Mouse (Mus musculus) kidney, postnatal 0 days (tissue): ENCODE measurements at regions not wholly inside any gene's neighbourhood (a gene's known extent, or its start where the extent isn't known, plus 50 kb on each side); places are given as distances from the start of the nearest gene placed in this dataset.

Experiments
- ATAC-seq: fragments of 200-750 bp; cut with Nextera tagmentation; replicated peaks from 2 replicates; pipeline ENCODE4 v1.8.0; 2017; ENCODE audit warnings: low read depth, moderate number of reproducible peaks, moderate TSS enrichment, moderate library complexity; ENCODE audit not compliant: low FRiP score
- DNase-seq: peaks from one replicate; pipeline ENCODE4 v3.0.0-alpha.2; 2016; ENCODE audit warnings: low spot score
- H3K27ac ChIP-seq: fragments of 300-500 bp; sonication (generic); 2 replicates; pipeline ENCODE4 v1.5.1; 2014; ENCODE audit warnings: mild to moderate bottlenecking
- H3K27me3 ChIP-seq: fragments of 300-500 bp; sonication (generic); 2 replicates; pipeline ENCODE4 v1.6.1; 2014; ENCODE audit warnings: low read length, mixed read lengths; ENCODE audit not compliant: insufficient read depth
- H3K36me3 ChIP-seq: fragments of 300-500 bp; sonication (generic); 2 replicates; pipeline ENCODE4 v1.6.1; 2014; ENCODE audit warnings: low read length, mixed read lengths; ENCODE audit not compliant: insufficient read depth
- H3K4me1 ChIP-seq: fragments of 300-500 bp; sonication (generic); replicated peaks from 2 replicates; pipeline ENCODE4 v1.6.1; 2014; ENCODE audit warnings: antibody characterized with exemption, low read length, mixed read lengths; ENCODE audit not compliant: insufficient read depth
- H3K4me2 ChIP-seq: fragments of 300-500 bp; sonication (generic); 2 replicates; pipeline ENCODE4 v1.6.1; 2014; ENCODE audit warnings: mild to moderate bottlenecking, low read length, moderate library complexity, mixed read lengths
- H3K4me3 ChIP-seq: fragments of 300-500 bp; sonication (generic); replicated peaks from 2 replicates; pipeline ENCODE4 v1.5.1; 2014; ENCODE audit warnings: low read depth, low read length
- H3K9ac ChIP-seq: fragments of 300-500 bp; sonication (generic); 2 replicates; pipeline ENCODE4 v1.6.1; 2014; ENCODE audit warnings: low read depth, low read length
- H3K9me3 ChIP-seq: fragments of 300-500 bp; sonication (generic); replicated peaks from 2 replicates; pipeline ENCODE4 v1.6.1; 2016; ENCODE audit warnings: low read length, inconsistent platforms, mixed read lengths
- CTCF ChIP-seq: IDR thresholded peaks from 2 replicates; pipeline ENCODE4 v1.5.1; 2016; ENCODE audit warnings: antibody characterized with exemption, low read depth, mild to moderate bottlenecking, moderate library complexity
- WGBS: fragments of 180-500 bp; shearing (Covaris S2); extraction: QIAGEN DNeasy Blood & Tissue Kit; methylation state at CpG from one replicate; pipeline ENCODE4 v1.1.7; 2014; 5-methylcytosine and 5-hydroxymethylcytosine counted together

- Histone ChIP-seq H3K4me1 (no peaks in the 10 kb centered on the region), H3K27me3 (no peaks in the 10 kb centered on the region), H3K4me2 (no peak overlapping the region), H3K4me3 (no peak overlapping the region), H3K36me3 (no peaks in the 10 kb centered on the region), H3K9me3 (no peaks in the 10 kb centered on the region), H3K27ac (no peak overlapping the region), H3K9ac (no peak overlapping the region)
- TF ChIP-seq CTCF = no peak
- ATAC-seq = no peak
- DNase-seq = no peak
- WGBS = 80% methylated on average over 5 of the region's 5 CpGs
Observed at GRCm38 (mm10) chr2:50013882-50014281, 52.3 kb upstream of the Lypd6 start.

GRCm38 (mm10) chr2:50014683-50015082, 51.5 kb upstream of the Lypd6 start:
- TF ChIP-seq CTCF = no peak
- H3K9me3 ChIP-seq = no peaks in the 10 kb centered on the region
- ATAC-seq = no peak
- no peak overlapping the region for H3K4me3 ChIP-seq
- no peak for DNase-seq
- no peaks in the 10 kb centered on the region for H3K27me3 ChIP-seq
- no peaks in the 10 kb centered on the region for H3K4me1 ChIP-seq
- H3K36me3 ChIP-seq = no peaks in the 10 kb centered on the region
- H3K9ac ChIP-seq = no peak overlapping the region
- H3K27ac ChIP-seq = no peak overlapping the region
- no peak overlapping the region for H3K4me2 ChIP-seq
- WGBS = 70% methylated on average over 2 of the region's 2 CpGs
